Mouse (Mus musculus): ENCODE measurements around the gene Acss1. TPM values are rescaled to one million over a fixed set of nuclear protein-coding genes. Genes with fewer than 3 reads are reported as not detected.
A peak's percentile ranks its signal among the peaks of the same experiment; 100 is the strongest.

Gene Acss1
- polyA plus RNA-seq, 1 experiment from 2014 or later, result 8.0 TPM

DNA sequence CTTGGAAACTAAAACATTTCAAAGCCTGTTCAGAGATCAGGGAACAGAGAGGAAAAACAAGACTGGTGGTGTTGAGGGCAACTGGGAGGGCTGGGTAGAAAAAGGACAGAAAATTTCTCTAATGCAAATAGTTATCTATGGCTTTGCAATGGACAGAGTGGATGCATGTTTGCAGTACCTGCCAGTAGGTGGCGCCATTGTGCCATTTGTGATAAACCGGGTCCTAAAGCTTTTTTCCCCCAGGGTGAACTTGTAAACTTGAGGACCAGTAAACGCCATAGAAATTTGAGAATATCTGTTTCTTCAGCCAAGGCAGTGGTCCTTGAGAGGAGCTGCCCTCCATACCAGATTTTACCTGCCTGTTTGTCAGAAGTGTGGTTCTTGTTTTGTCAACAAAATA lies 10.1 kb upstream of the Acss1 start:
- Histone ChIP-seq H3K4me2 (replicated peaks) (no peak overlapping the region), H3K27me3 (no peaks in the 10 kb centered on the region), H3K36me3 (no peaks in the 10 kb centered on the region), H3K4me3 (replicated peaks) (no peak overlapping the region), H3K27ac (replicated peaks) (no peak overlapping the region), H3K9ac (no peak overlapping the region), H3K4me1 (no peaks in the 10 kb centered on the region), H3K9me3 (replicated peaks) (no peaks in the 10 kb centered on the region)
- WGBS, result 0% methylated on average over 3 of the region's 3 CpGs
- ATAC-seq (ENCODE audit: insufficient number of reproducible peaks, low FRiP score, low TSS enrichment, low read depth), result no peak

DNA sequence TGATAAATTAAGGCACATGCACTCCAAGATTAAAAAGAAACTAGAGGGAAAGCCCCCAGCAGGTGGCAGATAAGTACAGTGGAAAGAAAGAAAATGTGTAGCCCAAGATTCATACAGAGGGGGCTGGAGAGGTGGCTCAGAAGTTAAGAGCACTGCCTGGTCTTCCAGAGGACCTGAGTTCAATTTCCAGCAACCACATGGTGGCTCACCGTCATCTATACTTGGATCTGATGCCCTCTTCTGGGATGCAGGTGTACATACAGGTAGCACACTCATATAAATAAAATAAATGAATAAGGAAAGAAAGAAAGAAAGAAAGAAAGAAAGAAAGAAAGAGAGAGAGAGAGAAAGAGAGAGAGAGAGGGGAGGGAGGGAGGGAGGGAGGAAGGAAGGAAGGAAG lies 7.2 kb upstream of the Acss1 start:
- H3K27ac ChIP-seq (replicated peaks), result no peak overlapping the region
- no peak overlapping the region for H3K4me2 ChIP-seq (replicated peaks)
- H3K9ac ChIP-seq, result no peak overlapping the region
- H3K9me3 ChIP-seq (replicated peaks), result no peaks in the 10 kb centered on the region
- ATAC-seq (ENCODE audit: insufficient number of reproducible peaks, low FRiP score, low TSS enrichment, low read depth), result no peak
- no peaks in the 10 kb centered on the region for H3K36me3 ChIP-seq
- H3K4me3 ChIP-seq (replicated peaks), result no peak overlapping the region
- no peaks in the 10 kb centered on the region for H3K27me3 ChIP-seq
- no peaks in the 10 kb centered on the region for H3K4me1 ChIP-seq
- 21% methylated on average over 1 of the region's 1 CpGs for WGBS

DNA sequence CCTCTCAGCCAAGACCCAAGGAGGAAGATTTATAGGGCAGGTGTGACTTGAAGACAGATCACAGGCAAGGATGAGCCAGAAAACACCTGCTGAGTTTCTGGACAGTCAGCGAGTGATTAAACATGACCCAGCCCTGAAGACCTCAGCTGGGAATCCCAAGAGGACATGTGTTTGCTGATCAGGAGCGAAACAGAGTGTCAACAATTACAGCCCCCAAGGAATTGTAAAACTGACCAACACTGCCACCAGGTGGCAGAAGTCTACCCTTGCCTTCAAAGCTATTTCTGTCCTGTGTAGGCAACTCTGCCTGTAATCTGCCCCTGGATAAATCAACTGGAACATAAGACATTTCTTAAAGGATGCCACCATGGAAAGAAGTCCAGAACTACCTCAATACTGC lies 6.6 kb upstream of the Acss1 start:
- no peaks in the 10 kb centered on the region for H3K27me3 ChIP-seq
- no peak overlapping the region for H3K27ac ChIP-seq (replicated peaks)
- H3K4me2 ChIP-seq (replicated peaks), result no peak overlapping the region
- H3K36me3 ChIP-seq, result no peaks in the 10 kb centered on the region
- 7% methylated on average over 2 of the region's 2 CpGs for WGBS
- no peaks in the 10 kb centered on the region for H3K4me1 ChIP-seq
- H3K9ac ChIP-seq, result no peak overlapping the region
- no peak overlapping the region for H3K4me3 ChIP-seq (replicated peaks)
- no peaks in the 10 kb centered on the region for H3K9me3 ChIP-seq (replicated peaks)
- peak; percentile 44; the same call in 1 of the 2 replicates for ATAC-seq (ENCODE audit: insufficient number of reproducible peaks, low FRiP score, low TSS enrichment, low read depth)

DNA sequence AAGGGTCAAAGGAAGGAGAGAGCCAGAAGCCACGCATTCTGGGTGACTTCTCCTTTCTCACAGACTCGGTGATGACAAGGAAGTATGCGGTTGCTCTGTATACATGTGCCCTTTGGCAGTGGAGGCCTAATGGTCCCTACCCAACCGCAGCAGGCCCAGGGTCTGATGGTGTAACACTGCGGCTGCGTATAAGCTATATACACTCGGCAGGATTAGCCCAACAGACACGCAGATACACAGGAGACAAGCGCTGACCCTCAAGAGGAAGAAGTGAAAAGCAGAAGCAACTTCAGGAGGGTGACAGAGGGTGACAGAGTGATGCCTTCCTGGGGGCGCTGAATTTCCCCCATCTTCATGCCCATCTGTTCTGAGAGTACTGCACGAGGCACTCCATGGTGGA lies 5.6 kb upstream of the Acss1 start:
- Histone ChIP-seq H3K9me3 (replicated peaks) (no peaks in the 10 kb centered on the region), H3K27me3 (no peaks in the 10 kb centered on the region), H3K36me3 (no peaks in the 10 kb centered on the region), H3K4me2 (replicated peaks) (no peak overlapping the region), H3K27ac (replicated peaks) (no peak overlapping the region), H3K4me3 (replicated peaks) (no peak overlapping the region), H3K9ac (no peak overlapping the region), H3K4me1 (no peaks in the 10 kb centered on the region)
- ATAC-seq (ENCODE audit: insufficient number of reproducible peaks, low FRiP score, low TSS enrichment, low read depth), result no peak
- 81% methylated on average over 11 of the region's 11 CpGs for WGBS

DNA sequence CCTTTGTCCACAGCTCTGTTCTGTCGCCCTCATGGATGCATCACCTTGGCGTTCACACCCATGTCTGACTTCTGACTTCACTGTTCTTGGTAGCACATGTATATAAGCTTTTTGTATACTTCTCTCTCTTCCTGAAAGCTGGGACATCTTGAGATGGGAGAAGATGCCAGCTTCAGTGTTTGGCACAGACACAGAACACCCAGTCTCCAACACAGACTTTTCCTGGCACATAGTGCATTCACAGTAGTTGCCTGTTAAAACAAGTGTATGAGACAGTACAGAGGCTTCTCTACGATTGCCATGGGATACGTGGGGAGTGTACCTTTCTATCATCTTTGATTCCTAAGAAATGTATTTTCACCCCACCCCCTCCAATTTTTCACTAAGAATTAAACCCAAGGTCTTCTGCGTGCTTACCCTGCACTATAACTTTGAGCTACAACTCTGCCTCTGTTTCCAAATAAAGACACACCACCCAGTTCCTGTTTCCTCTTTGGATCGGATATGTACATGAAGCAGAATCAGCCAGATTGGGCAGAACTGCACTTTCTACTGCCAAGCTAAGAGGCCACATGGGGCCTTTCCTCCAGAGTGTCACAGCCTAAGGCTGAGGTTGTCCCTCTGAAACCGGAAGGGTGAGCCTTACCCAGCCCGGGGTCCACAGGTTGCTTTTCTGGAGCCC lies 3.5 kb upstream of the Acss1 start:
- peaks cover 16% of the 10 kb centered on the region; the same call in 1 of the 2 replicates for H3K4me1 ChIP-seq
- no peak overlapping the region for H3K27ac ChIP-seq (replicated peaks)
- no peaks in the 10 kb centered on the region for H3K36me3 ChIP-seq
- no peaks in the 10 kb centered on the region for H3K9me3 ChIP-seq (replicated peaks)
- WGBS, result 72% methylated on average over 8 of the region's 8 CpGs
- H3K4me3 ChIP-seq (replicated peaks), result no peak overlapping the region
- no peak overlapping the region for H3K4me2 ChIP-seq (replicated peaks)
- H3K27me3 ChIP-seq, result no peaks in the 10 kb centered on the region
- no peak overlapping the region for H3K9ac ChIP-seq
- no peak for ATAC-seq (ENCODE audit: insufficient number of reproducible peaks, low FRiP score, low TSS enrichment, low read depth)

DNA sequence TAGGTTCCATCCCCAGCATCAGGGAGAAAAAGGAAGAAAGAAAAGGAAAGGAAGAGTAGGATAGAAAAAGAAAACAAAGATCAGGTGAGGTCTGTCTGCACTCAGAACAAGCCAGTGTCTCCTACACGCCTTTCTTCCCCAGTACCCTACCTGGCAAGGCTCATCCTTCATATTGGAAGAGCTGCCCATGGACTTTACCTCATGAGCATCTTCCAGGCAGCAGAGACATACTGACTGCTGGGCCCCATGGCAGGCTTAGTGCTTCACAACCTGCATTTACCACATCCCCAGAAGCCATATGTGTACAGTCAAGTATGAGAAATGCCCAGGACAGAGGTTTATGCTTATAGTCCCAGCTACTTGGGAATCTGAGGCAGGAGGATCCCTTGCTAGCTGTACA lies 2.6 kb upstream of the Acss1 start:
- H3K4me3 ChIP-seq (replicated peaks), result no peak overlapping the region
- H3K27me3 ChIP-seq, result no peaks in the 10 kb centered on the region
- 79% methylated on average over 1 of the region's 1 CpGs for WGBS
- peaks cover 17% of the 10 kb centered on the region; the same call in 1 of the 2 replicates for H3K4me1 ChIP-seq
- H3K36me3 ChIP-seq, result no peaks in the 10 kb centered on the region
- no peak for ATAC-seq (ENCODE audit: insufficient number of reproducible peaks, low FRiP score, low TSS enrichment, low read depth)
- no peak overlapping the region for H3K4me2 ChIP-seq (replicated peaks)
- H3K9me3 ChIP-seq (replicated peaks), result no peaks in the 10 kb centered on the region
- H3K9ac ChIP-seq, result no peak overlapping the region
- no peak overlapping the region for H3K27ac ChIP-seq (replicated peaks)

DNA sequence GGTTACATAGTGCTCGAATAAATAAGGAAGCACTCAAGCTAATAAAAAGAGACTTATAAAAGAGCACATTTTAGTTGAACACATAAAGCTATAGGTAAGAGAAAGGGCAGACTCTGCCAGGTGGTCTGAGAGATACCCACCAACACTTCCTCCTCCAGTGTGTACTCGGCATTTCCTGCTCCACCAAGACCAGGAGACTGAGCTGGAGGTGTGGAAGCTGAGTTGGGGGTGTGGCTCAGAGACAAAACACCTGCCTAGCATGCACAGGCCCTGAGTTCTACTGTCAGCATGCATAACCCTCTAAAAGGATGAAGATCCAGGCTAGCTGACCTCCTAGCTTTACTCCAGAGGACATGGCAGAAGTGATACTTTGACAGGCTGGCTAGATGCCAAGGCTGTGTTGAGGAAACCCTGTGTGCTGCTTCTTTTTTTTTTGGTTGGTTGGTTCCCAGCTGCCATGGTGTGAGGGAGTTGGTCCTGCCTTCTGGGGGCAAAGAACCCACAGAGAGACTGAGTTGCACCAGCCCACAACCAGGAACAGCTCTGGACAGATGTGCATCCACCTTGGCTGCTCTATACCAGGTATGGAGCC lies 1.2 kb upstream of the Acss1 start:
- Histone ChIP-seq H3K4me2 (replicated peaks) (no peak overlapping the region), H3K27ac (replicated peaks) (no peak overlapping the region), H3K4me3 (replicated peaks) (no peak overlapping the region), H3K9me3 (replicated peaks) (no peaks in the 10 kb centered on the region), H3K4me1 (peaks cover 17% of the 10 kb centered on the region; the same call in 1 of the 2 replicates), H3K27me3 (no peaks in the 10 kb centered on the region), H3K36me3 (no peaks in the 10 kb centered on the region), H3K9ac (no peak overlapping the region)
- 60% methylated on average over 2 of the region's 2 CpGs for WGBS
- no peak for ATAC-seq (ENCODE audit: insufficient number of reproducible peaks, low FRiP score, low TSS enrichment, low read depth)

DNA sequence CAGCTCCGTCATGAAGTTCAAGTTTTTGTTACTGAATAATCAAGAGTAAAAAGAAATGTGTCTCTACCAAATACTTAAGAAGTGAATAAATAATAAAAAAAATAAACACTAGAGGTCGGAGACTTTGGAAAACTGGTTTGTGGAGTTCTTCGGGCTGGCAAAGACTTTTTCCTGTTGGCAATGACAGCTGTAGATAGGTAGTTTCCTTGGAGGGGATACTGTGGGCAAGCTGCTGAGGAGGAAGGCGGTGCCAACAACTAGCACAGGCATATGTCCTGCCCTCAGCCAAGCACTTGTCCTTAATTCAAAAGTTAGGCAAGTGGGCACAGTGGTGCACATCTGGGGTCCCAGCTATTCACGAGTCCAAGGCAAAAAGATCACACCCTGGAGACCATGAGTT lies 656 bp upstream of the Acss1 start:
- Histone ChIP-seq H3K36me3 (no peaks in the 10 kb centered on the region), H3K9me3 (replicated peaks) (no peaks in the 10 kb centered on the region), H3K4me2 (replicated peaks) (no peak overlapping the region), H3K27ac (replicated peaks) (no peak overlapping the region), H3K27me3 (no peaks in the 10 kb centered on the region), H3K4me1 (peaks cover 17% of the 10 kb centered on the region; the same call in 1 of the 2 replicates), H3K9ac (no peak overlapping the region), H3K4me3 (replicated peaks) (no peak overlapping the region)
- ATAC-seq (ENCODE audit: insufficient number of reproducible peaks, low FRiP score, low TSS enrichment, low read depth), result no peak
- whole genome bisulfite sequencing, result 74% methylated on average over 5 of the region's 5 CpGs

DNA sequence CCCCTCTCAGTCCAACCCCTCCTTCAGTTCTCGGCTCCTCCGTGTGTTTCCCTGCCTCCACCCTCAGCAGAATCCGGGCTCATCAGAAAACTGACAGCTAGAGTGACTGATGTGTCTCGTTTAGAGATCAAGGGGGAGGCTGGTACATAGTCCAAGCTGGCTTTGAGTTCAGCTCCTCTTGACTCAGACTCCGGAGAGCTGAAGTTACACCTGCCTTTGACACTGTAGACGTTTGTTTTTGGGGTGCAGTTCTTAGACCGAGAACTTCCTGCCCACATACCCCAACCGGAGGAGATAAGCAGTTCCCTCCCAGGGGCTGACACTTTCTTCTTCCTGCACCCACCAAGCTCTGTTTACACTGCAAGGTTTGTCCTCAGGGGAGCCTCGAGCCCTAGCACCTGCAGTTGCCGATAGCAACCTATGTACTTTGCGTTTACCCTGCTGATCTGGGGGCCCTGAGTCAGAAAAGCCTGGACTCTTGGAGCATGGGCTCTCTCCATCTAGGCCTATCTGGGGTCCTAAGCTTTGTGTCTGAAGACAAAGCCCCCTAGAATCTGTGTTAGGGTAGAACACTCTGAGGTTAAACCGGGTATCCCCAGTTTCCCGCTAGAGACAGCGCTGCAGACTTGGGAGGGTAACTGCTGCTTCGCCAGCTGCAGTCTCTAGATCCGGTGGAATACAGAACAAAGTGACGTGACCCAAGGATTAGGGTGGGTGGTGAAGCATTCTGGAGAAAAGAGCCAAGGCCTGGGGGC lies 1.1 kb downstream of the Acss1 start:
- peak overlapping the region; percentile 53 for H3K9ac ChIP-seq
- peak overlapping the region; percentile 97 for H3K4me2 ChIP-seq (replicated peaks)
- no peaks in the 10 kb centered on the region for H3K27me3 ChIP-seq
- no peaks in the 10 kb centered on the region for H3K9me3 ChIP-seq (replicated peaks)
- H3K36me3 ChIP-seq, result no peaks in the 10 kb centered on the region
- peaks cover 17% of the 10 kb centered on the region; the same call in 1 of the 2 replicates for H3K4me1 ChIP-seq
- WGBS, result 4% methylated on average over 17 of the region's 17 CpGs
- H3K4me3 ChIP-seq (replicated peaks), result peak overlapping the region; percentile 64
- no peak overlapping the region for H3K27ac ChIP-seq (replicated peaks)
- ATAC-seq (ENCODE audit: insufficient number of reproducible peaks, low FRiP score, low TSS enrichment, low read depth), result no peak

DNA sequence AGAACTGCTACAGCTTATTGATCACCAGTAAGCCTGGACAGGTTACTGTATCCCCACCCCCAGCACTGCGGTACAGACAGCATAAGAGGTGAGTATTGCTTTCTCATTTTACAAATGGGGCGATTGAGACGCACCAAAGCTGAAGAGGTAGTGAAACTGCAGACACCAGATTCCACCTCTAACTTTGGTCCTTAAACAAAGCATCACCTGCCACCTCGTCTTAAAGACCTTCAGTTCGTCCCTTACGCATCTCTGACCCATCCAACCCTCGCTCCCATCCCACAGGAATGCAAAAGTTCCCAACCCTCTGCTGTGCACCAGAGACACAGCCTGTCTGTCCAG lies 1.6 kb downstream of the Acss1 start:
- Histone ChIP-seq H3K9ac (no peak overlapping the region; the same call in 1 of the 2 replicates), H3K4me1 (peaks cover 17% of the 10 kb centered on the region; the same call in 1 of the 2 replicates), H3K4me2 (replicated peaks) (peak overlapping the region; percentile 97), H3K4me3 (replicated peaks) (peak overlapping the region; percentile 64; the same call in 1 of the 2 replicates), H3K27me3 (no peaks in the 10 kb centered on the region), H3K36me3 (no peaks in the 10 kb centered on the region), H3K27ac (replicated peaks) (no peak overlapping the region), H3K9me3 (replicated peaks) (no peaks in the 10 kb centered on the region)
- 43% methylated on average over 7 of the region's 7 CpGs for WGBS
- ATAC-seq (ENCODE audit: insufficient number of reproducible peaks, low FRiP score, low TSS enrichment, low read depth), result no peak

DNA sequence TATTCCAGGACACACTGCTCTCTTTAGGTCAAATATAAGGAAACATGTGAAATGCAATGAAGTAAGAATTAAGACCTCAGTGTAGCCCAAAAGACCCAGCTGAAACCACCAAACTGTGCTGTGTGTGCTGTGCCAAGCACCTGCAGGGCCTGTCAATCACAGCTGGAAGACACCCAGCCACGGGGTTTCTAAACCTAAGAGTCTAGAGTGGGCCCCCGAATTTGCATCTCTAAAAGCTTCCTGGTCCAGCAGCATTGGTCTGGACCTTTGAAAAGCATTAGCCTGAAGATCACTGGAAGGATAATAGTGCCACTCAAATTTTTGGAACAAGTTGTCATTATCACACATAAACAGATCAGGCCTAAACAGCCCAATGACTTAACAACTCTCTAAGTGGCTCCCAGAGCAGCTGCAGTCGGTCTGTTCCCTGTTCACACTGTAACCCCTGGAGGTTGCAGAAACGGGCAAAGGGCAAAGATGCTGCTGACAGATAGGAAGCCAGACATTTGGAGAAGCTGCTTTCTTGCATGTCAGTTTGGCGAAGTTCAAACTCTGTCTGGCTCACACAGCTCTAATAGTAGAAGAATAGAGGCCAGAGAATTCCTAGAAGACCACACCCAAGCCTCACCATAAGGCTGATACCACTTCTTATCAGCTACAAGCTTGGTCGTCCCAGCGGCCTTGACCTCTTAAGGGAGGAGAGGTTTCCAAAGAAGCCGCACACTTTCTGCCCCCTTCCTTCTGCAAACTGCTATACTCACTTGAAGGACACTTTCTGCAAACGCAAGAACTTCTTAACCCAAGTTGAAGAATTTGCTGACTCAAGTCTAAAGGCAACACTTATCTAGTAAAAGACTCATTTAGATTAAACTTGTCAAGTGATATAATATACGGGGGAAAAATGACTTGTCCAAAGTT lies 2.5 kb downstream of the Acss1 start:
- Histone ChIP-seq H3K4me3 (replicated peaks) (no peak overlapping the region), H3K9me3 (replicated peaks) (no peaks in the 10 kb centered on the region), H3K4me1 (peaks cover 17% of the 10 kb centered on the region; the same call in 1 of the 2 replicates), H3K27me3 (no peaks in the 10 kb centered on the region), H3K9ac (no peak overlapping the region), H3K27ac (replicated peaks) (no peak overlapping the region), H3K36me3 (no peaks in the 10 kb centered on the region), H3K4me2 (replicated peaks) (no peak overlapping the region)
- WGBS, result 59% methylated on average over 10 of the region's 10 CpGs
- ATAC-seq (ENCODE audit: insufficient number of reproducible peaks, low FRiP score, low TSS enrichment, low read depth), result no peak

Data from embryonic facial prominence, embryonic 15.5 days (tissue).